Mouse (Mus musculus) forebrain, postnatal 0 days (tissue): ENCODE measurements at regions not wholly inside any gene's neighbourhood (a gene's known extent, or its start where the extent isn't known, plus 50 kb on each side); places are given as distances from the start of the nearest gene placed in this dataset.

Experiments
- ATAC-seq: fragments of 200-750 bp; cut with Nextera tagmentation; 2 replicates; pipeline ENCODE4 v1.8.0; 2017; ENCODE audit warnings: mild to moderate bottlenecking, moderate library complexity
- DNase-seq: peaks from one replicate; pipeline ENCODE4 v3.0.0-alpha.2; 2015
- H3K27ac ChIP-seq: fragments of 300-500 bp; sonication (generic); 2 replicates; pipeline ENCODE4 v1.5.1; 2014; ENCODE audit warnings: low read depth, mild to moderate bottlenecking, antibody characterized with exemption, low read length, moderate library complexity, mixed read lengths
- H3K27me3 ChIP-seq: fragments of 300-500 bp; sonication (generic); 2 replicates; pipeline ENCODE4 v1.6.1; 2014; ENCODE audit warnings: mild to moderate bottlenecking, low read length, mixed read lengths; ENCODE audit not compliant: insufficient read depth
- H3K36me3 ChIP-seq: fragments of 300-500 bp; sonication (generic); 2 replicates; pipeline ENCODE4 v1.6.1; 2014; ENCODE audit warnings: mild to moderate bottlenecking, moderate library complexity; ENCODE audit not compliant: insufficient read depth
- H3K4me1 ChIP-seq: fragments of 300-500 bp; sonication (generic); 2 replicates; pipeline ENCODE4 v1.6.1; 2014; ENCODE audit warnings: antibody characterized with exemption; ENCODE audit not compliant: insufficient read depth
- H3K4me2 ChIP-seq: fragments of 300-500 bp; sonication (generic); 2 replicates; pipeline ENCODE4 v1.6.1; 2014; ENCODE audit warnings: low read depth, mild to moderate bottlenecking, moderate library complexity
- H3K4me3 ChIP-seq: fragments of 300-500 bp; sonication (generic); 2 replicates; pipeline ENCODE4 v1.5.1; 2014; ENCODE audit warnings: low read depth, low read length, mixed read lengths
- H3K9ac ChIP-seq: fragments of 300-500 bp; sonication (generic); 2 replicates; pipeline ENCODE4 v1.6.1; 2014; ENCODE audit warnings: mild to moderate bottlenecking
- H3K9me3 ChIP-seq: fragments of 300-500 bp; sonication (generic); 2 replicates; pipeline ENCODE4 v1.6.1; 2016; ENCODE audit warnings: low read length
- CTCF ChIP-seq: sonication (generic); IDR thresholded peaks from 2 replicates; pipeline ENCODE4 v1.5.1; 2016; ENCODE audit warnings: antibody characterized with exemption, control low read depth, low read depth
- WGBS: fragments of 180-500 bp; shearing (Covaris S2); extraction: QIAGEN DNeasy Blood & Tissue Kit; methylation state at CpG from one replicate; pipeline ENCODE4 v1.1.7; 2014; 5-methylcytosine and 5-hydroxymethylcytosine counted together

- Histone ChIP-seq H3K27ac (no peak overlapping the region), H3K4me1 (no peaks in the 10 kb centered on the region), H3K36me3 (no peaks in the 10 kb centered on the region), H3K9me3 (no peaks in the 10 kb centered on the region), H3K27me3 (no peaks in the 10 kb centered on the region), H3K4me2 (no peak overlapping the region), H3K9ac (no peak overlapping the region), H3K4me3 (no peak overlapping the region)
- ATAC-seq (no peak), DNase-seq (no peak)
- no peak for TF ChIP-seq CTCF
- WGBS = 99% methylated on average over 2 of the region's 2 CpGs
Observed at GRCm38 (mm10) chr10:95124476-95124875, 179.8 kb upstream of the Plxnc1 start.

- WGBS = 75% methylated on average over 4 of the region's 4 CpGs
- Histone ChIP-seq H3K27ac (no peak overlapping the region), H3K4me2 (no peak overlapping the region), H3K4me1 (peaks cover 5% of the 10 kb centered on the region; the same call in 1 of the 2 replicates), H3K9me3 (no peaks in the 10 kb centered on the region), H3K36me3 (no peaks in the 10 kb centered on the region), H3K4me3 (no peak overlapping the region), H3K9ac (no peak overlapping the region), H3K27me3 (no peaks in the 10 kb centered on the region)
- DNase-seq = no peak
- TF ChIP-seq CTCF = no peak
- no peak for ATAC-seq
Observed at GRCm38 (mm10) chr10:95120007-95120406, 175.4 kb upstream of the Plxnc1 start.

GRCm38 (mm10) chr10:95118786-95119351 is 174.2 kb upstream of the Plxnc1 start:
- DNase-seq = no peak
- no peak overlapping the region for H3K4me2 ChIP-seq
- H3K9me3 ChIP-seq = no peaks in the 10 kb centered on the region
- no peaks in the 10 kb centered on the region for H3K36me3 ChIP-seq
- H3K27me3 ChIP-seq = no peaks in the 10 kb centered on the region
- TF ChIP-seq CTCF = no peak
- ATAC-seq = 0 out of 2 replicates have a peak, but pooled peaks have one; percentile 16
- WGBS = 42% methylated on average over 8 of the region's 8 CpGs
- no peak overlapping the region for H3K4me3 ChIP-seq
- H3K4me1 ChIP-seq = peaks cover 5% of the 10 kb centered on the region; the same call in 1 of the 2 replicates
- no peak overlapping the region for H3K27ac ChIP-seq
- H3K9ac ChIP-seq = no peak overlapping the region

- H3K4me2 ChIP-seq = no peak overlapping the region
- H3K9ac ChIP-seq = no peak overlapping the region
- ATAC-seq (peak; percentile 59; the same call in 1 of the 2 replicates), DNase-seq (no peak)
- no peak overlapping the region for H3K4me3 ChIP-seq
- no peaks in the 10 kb centered on the region for H3K36me3 ChIP-seq
- H3K27ac ChIP-seq = no peak overlapping the region
- no peaks in the 10 kb centered on the region for H3K27me3 ChIP-seq
- no peak for TF ChIP-seq CTCF
- H3K9me3 ChIP-seq = no peaks in the 10 kb centered on the region
- peaks cover 5% of the 10 kb centered on the region; the same call in 1 of the 2 replicates for H3K4me1 ChIP-seq
- WGBS = 34% methylated on average over 3 of the region's 3 CpGs
Observed at GRCm38 (mm10) chr10:95117731-95118212, 173.1 kb upstream of the Plxnc1 start.

GRCm38 (mm10) chr10:95117041-95117730 is 172.6 kb upstream of the Plxnc1 start:
- H3K27me3 ChIP-seq = no peaks in the 10 kb centered on the region
- peak; percentile 78 for DNase-seq
- H3K9me3 ChIP-seq = no peaks in the 10 kb centered on the region
- WGBS = 27% methylated on average over 6 of the region's 6 CpGs
- no peak overlapping the region for H3K4me3 ChIP-seq
- no peak overlapping the region for H3K9ac ChIP-seq
- H3K4me2 ChIP-seq = no peak overlapping the region
- no peak overlapping the region for H3K27ac ChIP-seq
- H3K4me1 ChIP-seq = peaks cover 5% of the 10 kb centered on the region; the same call in 1 of the 2 replicates
- peak; percentile 43; the same call in 1 of the 2 replicates for ATAC-seq
- no peak for TF ChIP-seq CTCF
- H3K36me3 ChIP-seq = no peaks in the 10 kb centered on the region

GRCm38 (mm10) chr10:95116579-95117011 is 172.0 kb upstream of the Plxnc1 start:
- no peak overlapping the region for H3K4me3 ChIP-seq
- H3K4me2 ChIP-seq = no peak overlapping the region
- peaks cover 5% of the 10 kb centered on the region; the same call in 1 of the 2 replicates for H3K4me1 ChIP-seq
- no peaks in the 10 kb centered on the region for H3K27me3 ChIP-seq
- DNase-seq (no peak), ATAC-seq (no peak)
- no peak overlapping the region for H3K27ac ChIP-seq
- no peaks in the 10 kb centered on the region for H3K9me3 ChIP-seq
- 37% methylated on average over 3 of the region's 3 CpGs for WGBS
- no peaks in the 10 kb centered on the region for H3K36me3 ChIP-seq
- TF ChIP-seq CTCF = no peak
- no peak overlapping the region for H3K9ac ChIP-seq

- no peaks in the 10 kb centered on the region for H3K36me3 ChIP-seq
- H3K4me2 ChIP-seq = no peak overlapping the region
- no peak for DNase-seq
- peaks cover 5% of the 10 kb centered on the region; the same call in 1 of the 2 replicates for H3K4me1 ChIP-seq
- H3K9me3 ChIP-seq = no peaks in the 10 kb centered on the region
- H3K4me3 ChIP-seq = no peak overlapping the region
- TF ChIP-seq CTCF = no peak
- H3K27me3 ChIP-seq = no peaks in the 10 kb centered on the region
- no peak for ATAC-seq
- WGBS = 39% methylated on average over 9 of the region's 9 CpGs
- H3K9ac ChIP-seq = no peak overlapping the region
- H3K27ac ChIP-seq = no peak overlapping the region
Observed at GRCm38 (mm10) chr10:95112837-95113388, 168.3 kb upstream of the Plxnc1 start.
